Mouse (Mus musculus) embryo, embryonic 9.5 days (tissue): ENCODE results near the gene Hba-a1.
A peak's percentile ranks its signal among the peaks of the same experiment; 100 is the strongest.
"Not testable (repeated sequence)": the region's sequence is repeated elsewhere in the genome, so short reads cannot be mapped to it uniquely, and the experiment has no call there.

Experiments
- DNase-seq: peaks from one replicate; pipeline ENCODE4 v3.0.0-alpha.2; 2017; ENCODE audit errors: extremely low spot score

Gene Hba-a1

GRCm38 (mm10) chr11:32283091-32283777 is at the start of gene Hba-a1:
TSS of gene Hba-a1 (plus strand) at chr11:32283511.
- not testable (repeated sequence) for DNase-seq

DNA sequence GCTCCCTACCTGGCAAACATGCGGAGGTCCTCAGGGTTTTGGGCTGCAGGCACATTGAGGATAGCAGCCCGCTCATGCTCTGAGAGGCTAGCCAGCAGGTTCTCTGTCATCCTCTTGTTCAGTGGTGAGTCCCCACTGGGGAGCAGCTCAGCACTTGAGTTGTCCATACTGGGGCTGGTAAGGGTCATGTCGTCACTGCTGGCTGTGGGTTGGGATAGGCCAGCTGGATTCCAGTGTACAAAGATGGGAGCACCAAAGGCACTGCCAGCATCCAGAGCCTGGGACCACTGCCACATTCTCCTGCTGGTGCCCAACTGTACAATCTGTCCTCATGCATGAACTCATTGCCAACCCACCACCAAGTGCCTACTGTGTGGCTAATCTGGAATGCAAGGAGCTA is 49.4 kb upstream of the Hba-a1 start:
- no peak for DNase-seq

- DNase-seq: no peak
Observed at GRCm38 (mm10) chr11:32234816-32235485, 48.4 kb upstream of the Hba-a1 start.

DNA sequence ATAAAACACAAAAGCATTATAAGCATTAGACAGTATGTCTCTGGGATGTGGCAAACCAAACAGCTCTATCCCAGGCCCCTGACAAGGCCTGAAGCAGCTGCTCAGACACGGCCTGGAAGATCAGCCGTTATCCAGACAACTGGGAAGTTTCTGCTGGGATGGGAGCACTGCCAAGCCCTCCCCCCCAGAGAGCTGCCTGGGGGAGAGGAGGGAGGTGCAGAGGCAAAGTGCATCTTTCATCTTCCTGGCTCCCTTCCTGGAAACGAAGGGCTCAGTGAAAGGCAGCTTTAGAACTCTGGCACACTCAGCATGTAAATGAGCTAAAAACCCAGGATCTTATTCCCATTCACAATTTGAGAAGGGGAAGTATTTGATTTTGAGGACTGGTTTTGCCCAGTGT is 47.7 kb upstream of the Hba-a1 start:
- no peak for DNase-seq

DNA sequence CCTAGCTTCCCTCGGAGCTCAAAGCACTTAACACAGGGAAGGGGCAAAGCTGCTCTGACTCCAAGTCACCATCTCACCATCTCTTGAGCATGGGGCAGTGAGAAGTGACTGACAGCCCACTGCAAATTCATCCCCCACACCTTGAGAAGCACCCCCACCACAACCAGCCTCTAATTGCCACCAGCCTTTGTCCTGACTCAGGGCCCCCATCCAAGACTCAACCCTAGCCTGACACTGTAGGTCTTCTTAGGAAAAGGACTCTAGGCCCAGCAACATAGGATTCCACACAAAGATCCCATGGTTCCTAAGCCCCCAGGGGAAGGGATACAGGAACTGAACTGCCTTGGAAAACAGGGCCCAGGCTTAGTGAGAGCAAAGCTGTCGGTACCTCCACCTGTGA is 47.2 kb upstream of the Hba-a1 start:
- no peak for DNase-seq

GRCm38 (mm10) chr11:32236712-32237410 is 46.5 kb upstream of the Hba-a1 start:
- peak; percentile 29 for DNase-seq

DNA sequence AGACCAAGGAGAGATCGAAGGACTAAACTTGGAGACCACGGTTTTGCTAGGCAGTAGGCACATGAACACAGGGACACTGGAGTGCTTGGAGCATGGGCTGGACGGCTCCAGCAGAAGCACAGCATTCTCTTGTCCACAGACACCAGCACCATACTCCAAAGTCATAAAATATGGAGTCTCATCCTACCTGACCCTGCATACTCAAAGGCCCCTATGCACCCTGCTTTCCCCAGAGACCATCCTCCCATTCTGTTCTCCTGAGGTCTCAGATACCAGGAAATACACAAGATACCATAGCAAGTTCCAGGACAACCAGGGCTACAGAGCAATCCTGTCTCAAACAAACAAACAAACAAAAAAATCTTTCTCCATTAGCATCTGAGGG is 45.9 kb upstream of the Hba-a1 start:
- DNase-seq: no peak

GRCm38 (mm10) chr11:32238093-32238860 is 45.0 kb upstream of the Hba-a1 start:
- DNase-seq: peak; percentile 65

DNA sequence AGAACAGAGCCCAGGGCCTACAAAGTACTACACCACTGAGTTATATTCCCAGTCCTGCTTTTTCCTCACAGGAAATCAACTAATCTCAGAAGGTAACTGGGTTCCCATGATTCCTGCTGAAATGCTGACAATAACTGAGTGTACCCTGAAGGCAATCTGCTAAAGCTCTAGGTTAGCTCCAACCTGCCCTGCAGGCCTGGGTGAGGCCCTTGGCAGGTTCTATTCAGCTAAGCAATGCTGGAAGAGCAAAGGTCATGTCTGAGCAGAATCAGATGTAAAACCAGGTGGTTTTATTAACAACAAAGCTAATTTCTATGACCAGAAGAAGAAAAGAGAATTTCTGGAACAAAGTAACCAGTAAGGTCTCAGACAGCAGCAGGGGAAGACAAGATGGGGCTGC is 41.9 kb upstream of the Hba-a1 start:
- DNase-seq: no peak

DNA sequence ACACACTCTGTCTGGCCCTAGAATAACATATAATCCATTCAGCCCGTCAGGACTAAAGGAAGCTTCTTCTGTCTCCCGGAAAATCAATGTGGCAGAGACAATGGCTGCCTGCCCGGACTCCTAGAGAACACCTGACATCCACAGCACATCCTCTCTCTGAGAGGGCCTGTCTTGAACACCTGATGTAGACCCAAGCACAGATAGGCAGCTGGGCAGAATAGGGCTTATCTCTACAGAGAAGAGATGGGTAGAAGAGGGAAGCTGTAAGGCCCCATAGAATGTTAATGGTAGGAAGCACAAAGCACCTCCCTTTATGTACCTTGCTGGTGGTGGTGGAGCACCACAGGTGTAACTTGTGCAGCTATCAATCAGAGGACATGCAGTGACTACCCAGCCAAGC is 41.1 kb upstream of the Hba-a1 start:
- DNase-seq: no peak

DNA sequence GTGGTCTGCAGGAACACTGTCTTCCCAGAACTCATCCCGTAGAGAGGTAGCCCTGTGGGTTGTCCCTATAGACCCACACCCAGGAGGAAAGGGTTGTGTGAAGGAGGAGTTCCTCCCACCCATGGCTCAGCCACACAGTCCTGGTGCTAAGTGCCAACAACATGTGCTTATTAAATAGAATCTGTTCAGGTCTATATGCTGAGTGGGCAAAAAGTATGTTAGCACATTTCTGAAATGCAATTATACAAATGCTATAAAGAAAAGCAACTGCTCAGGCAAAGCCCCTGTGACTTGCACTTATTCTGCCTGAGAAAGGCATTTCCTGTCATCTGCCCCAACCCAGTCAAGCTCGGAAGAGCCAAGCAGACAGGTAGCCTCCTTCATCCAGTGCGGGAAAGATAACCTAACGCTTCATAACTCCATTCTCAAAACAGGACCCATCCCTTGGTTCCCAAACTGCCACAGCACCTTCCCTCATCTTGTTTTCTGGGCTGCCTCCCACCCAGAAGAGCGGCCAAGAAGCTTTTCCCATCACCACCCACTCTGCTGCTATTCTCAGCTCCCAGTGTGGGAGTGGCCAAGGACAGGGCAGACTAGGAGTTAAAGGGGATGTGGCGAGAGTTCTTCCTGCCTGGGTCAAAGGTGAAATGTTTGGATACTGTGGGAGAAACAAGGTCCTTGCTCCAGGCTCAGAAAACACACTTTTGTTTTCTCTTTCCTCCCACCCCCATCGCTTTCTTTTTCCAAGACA is 39.9 kb upstream of the Hba-a1 start:
- DNase-seq: no peak

GRCm38 (mm10) chr11:32244064-32244463 is 39.2 kb upstream of the Hba-a1 start:
- DNase-seq: no peak

DNA sequence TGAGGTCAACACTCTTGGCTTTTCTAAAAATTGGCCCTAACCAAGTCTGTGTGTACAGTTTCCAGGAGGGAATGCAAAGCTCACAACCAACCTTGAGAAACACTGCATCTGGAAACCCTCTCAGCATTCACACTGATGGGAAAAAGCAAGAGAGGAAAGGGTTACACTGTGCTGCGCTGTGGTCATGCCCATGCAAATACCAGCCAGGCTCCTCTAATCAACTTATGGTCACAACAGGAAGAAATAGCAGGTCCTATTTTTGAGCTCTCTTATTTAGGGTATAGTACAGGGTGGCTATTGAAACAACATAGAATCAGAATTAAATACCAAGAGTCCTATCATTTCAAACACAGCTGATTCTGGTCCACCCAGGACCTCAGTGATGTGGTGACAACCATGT is 38.7 kb upstream of the Hba-a1 start:
- no peak for DNase-seq

DNA sequence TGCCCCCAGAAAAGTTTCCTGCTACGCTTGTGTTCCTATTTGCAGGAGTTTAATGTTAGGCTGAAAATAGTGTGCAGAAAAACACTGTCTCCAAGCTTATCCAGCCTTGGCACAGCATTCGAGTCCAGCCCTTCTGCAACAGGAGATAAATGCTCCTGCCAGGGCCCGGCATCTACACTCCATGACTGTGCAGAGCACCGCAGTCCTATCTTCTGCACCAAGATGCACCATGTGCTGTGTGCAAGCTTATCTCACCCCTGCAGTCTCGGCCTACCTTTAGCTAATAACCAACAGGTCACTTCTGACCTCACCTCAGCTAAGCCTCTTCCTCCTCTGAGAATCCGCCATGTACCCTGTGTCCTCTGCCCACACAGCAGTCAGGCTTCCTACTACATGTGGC is 37.7 kb upstream of the Hba-a1 start:
- no peak for DNase-seq

- DNase-seq: no peak
Observed at GRCm38 (mm10) chr11:32247068-32247467, 36.2 kb upstream of the Hba-a1 start.

DNA sequence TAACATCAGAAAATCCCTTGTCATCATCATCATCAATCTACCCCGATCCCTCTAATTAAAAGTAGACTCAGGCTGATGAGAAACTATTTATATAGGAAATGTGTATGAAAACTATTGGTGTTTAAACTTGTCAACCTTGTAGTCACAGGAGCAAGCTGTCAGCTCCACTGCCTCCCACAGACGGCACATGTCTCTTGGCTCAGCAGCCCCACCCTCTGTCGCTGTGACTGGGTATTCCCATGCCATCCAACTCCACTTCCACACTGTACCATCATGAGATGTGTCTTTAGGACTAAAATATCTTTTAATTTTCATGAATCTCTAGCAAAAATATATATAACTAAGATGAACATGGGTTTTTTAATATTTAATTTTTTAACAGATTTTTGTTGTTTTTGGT is 35.0 kb upstream of the Hba-a1 start:
- no peak for DNase-seq

DNA sequence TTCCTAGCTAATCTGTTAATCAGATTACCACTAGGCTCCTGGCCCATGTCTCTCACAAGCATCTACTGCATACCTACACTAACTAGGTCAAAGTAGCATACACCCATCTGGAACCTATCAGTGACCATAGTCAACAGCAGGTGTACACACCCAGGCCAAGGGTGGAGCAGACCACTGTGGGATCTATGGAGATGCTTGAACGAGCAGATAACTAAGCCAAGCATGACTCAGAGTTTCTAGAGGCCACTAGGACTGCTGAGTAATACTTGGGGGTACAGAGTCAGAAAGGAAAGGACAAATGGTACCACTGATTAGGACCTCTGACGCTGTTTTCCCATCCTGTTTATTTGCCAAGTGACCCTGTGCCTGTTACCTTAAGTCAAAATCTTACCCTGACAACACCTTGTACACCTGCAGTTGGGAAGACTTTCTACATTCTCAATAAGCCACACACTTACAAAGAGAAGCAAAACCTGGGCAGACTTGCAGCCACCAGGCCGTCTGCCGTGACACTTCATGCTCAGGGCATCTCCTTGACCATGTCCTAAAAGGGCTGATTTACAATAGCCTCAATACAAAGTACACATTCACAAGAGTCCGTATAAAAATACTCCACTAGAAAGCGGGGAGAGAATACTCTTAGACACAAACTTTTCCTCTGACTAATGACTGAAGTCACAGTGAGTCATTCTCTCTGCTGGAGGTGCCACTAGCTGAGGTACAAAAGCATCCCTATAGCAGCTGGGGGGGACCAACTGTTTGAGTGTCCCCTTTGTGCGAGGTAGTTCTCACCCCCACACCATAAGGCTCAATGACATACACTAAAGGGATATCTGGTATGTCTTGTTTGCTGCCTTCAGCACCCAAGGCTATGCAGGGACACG is 32.2 kb upstream of the Hba-a1 start:
- no peak for DNase-seq

- DNase-seq: no peak
Observed at GRCm38 (mm10) chr11:32253121-32253520, 30.2 kb upstream of the Hba-a1 start.

DNA sequence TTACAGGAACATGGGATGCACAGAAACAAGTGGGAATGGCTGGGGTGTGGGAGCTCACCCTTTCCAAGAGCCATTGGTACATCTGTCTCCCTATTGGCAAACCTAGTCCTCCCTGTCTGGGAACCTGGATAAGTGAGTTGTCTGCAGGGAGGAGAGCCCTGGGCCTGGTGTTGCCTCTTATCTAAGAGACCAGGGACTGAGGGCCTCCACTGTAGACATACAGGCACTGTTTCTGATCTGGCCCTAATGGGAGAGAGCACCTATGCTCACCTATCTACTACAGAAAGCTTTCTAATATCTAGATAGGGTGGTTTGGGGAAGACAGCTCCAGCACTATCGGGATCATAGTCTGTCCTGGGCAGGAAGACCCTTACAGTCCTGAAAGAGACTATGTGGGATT is 27.2 kb upstream of the Hba-a1 start:
- DNase-seq: no peak

GRCm38 (mm10) chr11:32256566-32256965 is 26.7 kb upstream of the Hba-a1 start:
- no peak for DNase-seq
